In genomic region chr7:144074718-144075117, GRCm38 (mm10) we compare ENCODE assay signal across 8 mouse cellular contexts.
DNase-seq lines count a peak whose midpoint lies in the region; ATAC-seq and TF ChIP-seq lines count a peak whose summit lies in the region.

No protein-coding gene starts in this region.

- no peak overlapping the region for H3K27ac ChIP-seq in heart, postnatal 0 days (ENCODE audit: low read depth)
- H3K27ac ChIP-seq in heart, embryonic 10.5 days = no peak overlapping the region
- H3K27ac ChIP-seq in left cerebral cortex, adult 2 months = no peak overlapping the region
- H3K27ac ChIP-seq in testis, adult 2 months (ENCODE audit: control insufficient read depth, insufficient read depth, low read depth, low read length) = no peak overlapping the region

- no peak for TF ChIP-seq POLR2A in testis, adult 2 months (IDR thresholded peaks at IDR 0.05; ENCODE audit: control insufficient read depth, low read depth, low read length)

- H3K4me2 ChIP-seq in heart, postnatal 0 days (ENCODE audit: low read depth, low read length) = no peak overlapping the region

- intact Hi-C loops in left cerebral cortex, adult 2 months (cut with DNase I) = loop anchor here (1.0 to 10.0 kb wide), 5 partner anchors 174 to 700 kb away; partner anchors contain the start of gene Fadd

- H3K36me3 ChIP-seq in heart, postnatal 0 days (replicated peaks; ENCODE audit: control insufficient read depth, insufficient read depth, low read length) = no peaks in the 10 kb centered on the region
- H3K36me3 ChIP-seq in heart, embryonic 10.5 days = no peaks in the 10 kb centered on the region
- no peaks in the 10 kb centered on the region for H3K36me3 ChIP-seq in testis, adult 2 months (ENCODE audit: control insufficient read depth, insufficient read depth, low read length)

- no peaks in the 10 kb centered on the region for H3K9me3 ChIP-seq in heart, postnatal 0 days (replicated peaks; ENCODE audit: control insufficient read depth, low read length)
- H3K9me3 ChIP-seq in heart, embryonic 10.5 days = no peaks in the 10 kb centered on the region

- no peak overlapping the region for H3K9ac ChIP-seq in heart, postnatal 0 days (replicated peaks; ENCODE audit: low read depth, low read length)

- no peaks in the 10 kb centered on the region for H3K27me3 ChIP-seq in heart, postnatal 0 days (ENCODE audit: control insufficient read depth, insufficient read depth, low read length)
- no peaks in the 10 kb centered on the region; the same call in 1 of the 2 replicates for H3K27me3 ChIP-seq in heart, embryonic 10.5 days (ENCODE audit: insufficient read depth, poor library complexity, severe bottlenecking)
- H3K27me3 ChIP-seq in testis, adult 2 months (ENCODE audit: control insufficient read depth, insufficient read depth, low read length) = no peaks in the 10 kb centered on the region

- TF ChIP-seq EP300 in heart, postnatal 0 days (IDR thresholded peaks at IDR 0.05; ENCODE audit: low read depth) = no peak

- peak; percentile 76 for TF ChIP-seq CTCF in heart, postnatal 0 days (IDR thresholded peaks at IDR 0.05; ENCODE audit: low read depth)
- peak; percentile 85 for TF ChIP-seq CTCF in left cerebral cortex, adult 2 months (IDR thresholded peaks at IDR 0.05)
- TF ChIP-seq CTCF in testis, adult 2 months (IDR thresholded peaks at IDR 0.05; ENCODE audit: control insufficient read depth, insufficient read depth, insufficient replicate concordance, low read depth, low read length) = peak; percentile 67; the same call in 1 of the 2 replicates

- no peak; the same call in 1 of the 2 replicates for ATAC-seq in heart, postnatal 0 days (ENCODE audit: insufficient read depth, low read depth)
- ATAC-seq in granulocyte monocyte progenitor cell, adult 5-6 weeks (replicated peaks; ENCODE audit: poor library complexity, severe bottlenecking) = peak; percentile 99
- peak; percentile 53 for ATAC-seq in monocyte, adult 5-6 weeks (replicated peaks; ENCODE audit: insufficient number of reproducible peaks, low FRiP score, low TSS enrichment, poor library complexity, severe bottlenecking)

- no peak overlapping the region for H3K4me3 ChIP-seq in heart, postnatal 0 days (ENCODE audit: low read depth, low read length)
- H3K4me3 ChIP-seq in heart, embryonic 10.5 days = no peak overlapping the region
- no peak overlapping the region for H3K4me3 ChIP-seq in left cerebral cortex, adult 2 months
- no peak overlapping the region for H3K4me3 ChIP-seq in testis, adult 2 months (ENCODE audit: control insufficient read depth, low read depth, low read length)

- H3K4me1 ChIP-seq in heart, postnatal 0 days (ENCODE audit: control insufficient read depth, insufficient read depth) = no peaks in the 10 kb centered on the region
- no peaks in the 10 kb centered on the region for H3K4me1 ChIP-seq in heart, embryonic 10.5 days
- no peaks in the 10 kb centered on the region for H3K4me1 ChIP-seq in testis, adult 2 months (ENCODE audit: control insufficient read depth, insufficient read depth, low read length)

- DNase-seq in heart, postnatal 0 days (ENCODE audit: low spot score) = peak; percentile 29
- DNase-seq in heart, embryonic 10.5 days (ENCODE audit: low spot score) = no peak
- DNase-seq in Muller cell, postnatal 12 days (ENCODE audit: inconsistent ontology term) = peak; percentile 77
- DNase-seq in cerebellum, postnatal 25 days = peak; percentile 68 to 84
- DNase-seq in left cerebral cortex, adult 2 months (ENCODE audit: extremely low spot score in 1 of 2, low spot score in 2 of 2) = peak; percentile 61 to 82

- 15% methylated on average over 3 of the region's 3 CpGs for WGBS in heart, postnatal 0 days
- WGBS in heart, embryonic 10.5 days = 20% methylated on average over 3 of the region's 3 CpGs
